Mouse (Mus musculus) hindbrain, embryonic 11.5 days (tissue): Measurements from ENCODE around the gene Rab36. TPM values are rescaled to one million over a fixed set of nuclear protein-coding genes. Genes with fewer than 3 reads are reported as not detected.

ENCODE experiments used
- ATAC-seq: fragments of 200-750 bp; cut with Nextera tagmentation; 2 replicates; pipeline ENCODE4 v1.8.0; 2017; ENCODE audit warnings: mild to moderate bottlenecking, moderate TSS enrichment, moderate library complexity; ENCODE audit not compliant: low FRiP score
- DNase-seq: peaks from one replicate; pipeline ENCODE4 v3.0.0-alpha.2; 2015; ENCODE audit warnings: low spot score
- H3K27ac ChIP-seq: fragments of 300-500 bp; sonication (generic); 2 replicates; pipeline ENCODE4 v1.5.1; 2014; ENCODE audit warnings: mild to moderate bottlenecking, low read depth, low read length
- H3K27me3 ChIP-seq: fragments of 300-500 bp; sonication (generic); 2 replicates; pipeline ENCODE4 v1.6.1; 2014; ENCODE audit warnings: mild to moderate bottlenecking, low read length, moderate library complexity, mixed read lengths; ENCODE audit not compliant: control insufficient read depth, insufficient read depth
- H3K36me3 ChIP-seq: fragments of 300-500 bp; sonication (generic); 2 replicates; pipeline ENCODE4 v1.6.1; 2014; ENCODE audit warnings: mild to moderate bottlenecking, low read length, moderate library complexity, mixed read lengths; ENCODE audit not compliant: control insufficient read depth, insufficient read depth
- H3K4me1 ChIP-seq: fragments of 300-500 bp; sonication (generic); replicated peaks from 2 replicates; pipeline ENCODE4 v1.6.1; 2014; ENCODE audit warnings: low read length, mixed read lengths; ENCODE audit not compliant: control insufficient read depth, insufficient read depth
- H3K4me2 ChIP-seq: fragments of 300-500 bp; sonication (generic); replicated peaks from 2 replicates; pipeline ENCODE4 v1.6.1; 2014; ENCODE audit warnings: mild to moderate bottlenecking, low read depth, low read length
- H3K4me3 ChIP-seq: fragments of 300-500 bp; sonication (generic); 2 replicates; pipeline ENCODE4 v1.5.1; 2014; ENCODE audit warnings: low read depth, low read length
- H3K9ac ChIP-seq: fragments of 300-500 bp; sonication (generic); 2 replicates; pipeline ENCODE4 v1.6.1; 2014; ENCODE audit warnings: low read depth, low read length
- H3K9me3 ChIP-seq: fragments of 300-500 bp; sonication (generic); 2 replicates; pipeline ENCODE4 v1.6.1; 2016; ENCODE audit warnings: low read length; ENCODE audit not compliant: control insufficient read depth
- WGBS: fragments of 180-500 bp; shearing (Covaris S2); extraction: QIAGEN DNeasy Blood & Tissue Kit; methylation state at CpG from one replicate; pipeline ENCODE4 v1.1.7; 2014; 5-methylcytosine and 5-hydroxymethylcytosine counted together
- polyA plus RNA-seq: library from polyadenylated mRNA; unstranded; fragments of >200 nt; fragmentation: Nextera tagmentation; extraction: Ambion mirVana; gene quantifications from 2 replicates; pipeline ENCODE4 v1.2.1, GENCODE M21; 2014

The Rab36 gene
- polyA plus RNA-seq, 1 experiment from 2014 or later: 6.8 TPM

DNA sequence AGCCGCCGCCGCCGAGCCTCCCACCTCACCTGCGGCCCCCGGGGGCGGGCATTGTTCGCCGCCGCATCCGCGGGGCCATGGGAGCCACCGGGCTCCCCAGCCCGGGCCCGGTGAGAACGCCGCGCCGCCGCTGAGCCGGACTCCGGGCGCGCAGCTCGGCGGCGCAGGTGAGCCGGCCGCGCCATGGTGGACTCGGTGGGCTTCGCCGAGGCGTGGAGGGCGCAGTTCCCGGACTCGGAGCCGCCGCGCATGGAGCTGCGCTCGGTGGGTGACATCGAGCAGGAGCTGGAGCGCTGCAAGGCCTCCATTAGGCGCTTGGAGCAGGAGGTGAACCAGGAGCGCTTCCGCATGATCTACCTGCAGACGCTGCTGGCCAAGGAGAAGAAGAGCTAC is 24.0 kb downstream of the Rab36 start:
- peaks cover 11% of the 10 kb centered on the region for H3K4me1 ChIP-seq
- H3K36me3 ChIP-seq: no peaks in the 10 kb centered on the region
- 0% methylated on average over 35 of the region's 48 CpGs for WGBS
- DNase-seq: peak; percentile 63
- peak overlapping the region; percentile 86 for H3K4me3 ChIP-seq
- peaks cover 4% of the 10 kb centered on the region; the same call in 1 of the 2 replicates for H3K27me3 ChIP-seq
- H3K27ac ChIP-seq: peak overlapping the region; percentile 82
- H3K9me3 ChIP-seq: no peaks in the 10 kb centered on the region
- peak; percentile 43 for ATAC-seq
- peak overlapping the region; percentile 89 for H3K9ac ChIP-seq
- peak overlapping the region; percentile 86 for H3K4me2 ChIP-seq

DNA sequence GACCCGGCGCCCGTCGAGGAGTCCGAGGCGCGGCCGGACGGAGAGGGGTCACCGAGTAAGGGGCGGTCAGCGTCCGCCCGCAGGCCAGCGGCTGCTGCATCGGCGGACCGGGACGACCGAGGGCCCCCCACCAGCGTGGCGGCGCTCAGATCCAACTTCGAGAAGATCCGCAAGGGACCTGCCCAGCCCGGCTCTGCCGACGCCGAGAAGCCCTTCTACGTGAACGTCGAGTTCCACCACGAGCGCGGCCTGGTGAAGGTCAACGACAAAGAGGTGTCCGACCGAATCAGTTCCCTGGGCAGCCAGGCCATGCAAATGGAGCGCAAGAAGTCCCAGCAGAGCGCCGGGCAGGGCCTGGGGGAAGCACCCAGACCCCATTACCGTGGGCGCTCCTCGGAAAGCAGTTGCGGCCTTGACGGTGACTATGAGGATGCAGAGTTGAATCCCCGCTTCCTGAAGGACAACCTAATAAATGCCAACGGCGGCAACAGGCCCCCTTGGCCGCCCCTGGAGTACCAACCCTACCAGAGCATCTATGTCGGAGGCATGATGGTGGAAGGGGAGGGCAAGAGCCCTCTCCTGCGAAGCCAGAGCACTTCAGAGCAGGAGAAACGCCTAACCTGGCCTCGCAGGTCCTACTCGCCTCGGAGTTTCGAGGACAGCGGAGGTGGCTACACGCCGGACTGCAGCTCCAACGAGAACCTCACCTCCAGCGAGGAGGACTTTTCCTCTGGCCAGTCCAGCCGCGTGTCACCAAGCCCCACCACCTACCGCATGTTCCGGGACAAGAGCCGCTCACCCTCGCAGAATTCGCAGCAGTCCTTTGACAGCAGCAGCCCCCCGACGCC is 24.7 kb downstream of the Rab36 start:
- DNase-seq (peak; percentile 56), ATAC-seq (no peak)
- Histone ChIP-seq H3K36me3 (no peaks in the 10 kb centered on the region), H3K4me1 (peaks cover 9% of the 10 kb centered on the region), H3K9me3 (no peaks in the 10 kb centered on the region), H3K4me3 (peak overlapping the region; percentile 86), H3K27ac (peak overlapping the region; percentile 82), H3K4me2 (peak overlapping the region; percentile 86), H3K9ac (peak overlapping the region; percentile 89), H3K27me3 (peaks cover 4% of the 10 kb centered on the region; the same call in 1 of the 2 replicates)
- under 1% methylated on average over 71 of the region's 71 CpGs for WGBS

DNA sequence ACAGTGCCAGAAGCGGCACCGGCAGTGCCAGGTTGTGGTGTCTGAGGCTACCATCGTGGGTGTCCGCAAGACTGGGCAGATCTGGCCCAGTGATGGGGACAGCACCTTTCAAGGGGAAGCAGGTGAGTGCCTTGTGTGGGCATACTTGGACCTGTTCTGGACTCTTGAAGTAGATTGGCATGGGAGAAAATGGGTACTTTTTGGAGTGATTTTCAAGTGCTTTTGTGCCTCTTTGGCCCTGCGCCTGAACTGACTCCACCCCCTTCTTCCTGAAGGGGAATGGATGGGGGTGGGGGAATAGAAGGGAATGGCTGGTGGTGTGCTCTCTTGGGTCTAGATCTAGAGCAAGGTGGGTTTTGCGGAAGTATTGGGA is 25.3 kb downstream of the Rab36 start:
- Histone ChIP-seq H3K4me1 (peaks cover 9% of the 10 kb centered on the region), H3K4me3 (peak overlapping the region; percentile 86), H3K9ac (peak overlapping the region; percentile 89; the same call in 1 of the 2 replicates), H3K36me3 (no peaks in the 10 kb centered on the region), H3K27me3 (peaks cover 4% of the 10 kb centered on the region; the same call in 1 of the 2 replicates), H3K9me3 (no peaks in the 10 kb centered on the region), H3K4me2 (peak overlapping the region; percentile 86), H3K27ac (no peak overlapping the region)
- WGBS: 13% methylated on average over 6 of the region's 6 CpGs
- no peak for ATAC-seq
- DNase-seq: peak; percentile 24

DNA sequence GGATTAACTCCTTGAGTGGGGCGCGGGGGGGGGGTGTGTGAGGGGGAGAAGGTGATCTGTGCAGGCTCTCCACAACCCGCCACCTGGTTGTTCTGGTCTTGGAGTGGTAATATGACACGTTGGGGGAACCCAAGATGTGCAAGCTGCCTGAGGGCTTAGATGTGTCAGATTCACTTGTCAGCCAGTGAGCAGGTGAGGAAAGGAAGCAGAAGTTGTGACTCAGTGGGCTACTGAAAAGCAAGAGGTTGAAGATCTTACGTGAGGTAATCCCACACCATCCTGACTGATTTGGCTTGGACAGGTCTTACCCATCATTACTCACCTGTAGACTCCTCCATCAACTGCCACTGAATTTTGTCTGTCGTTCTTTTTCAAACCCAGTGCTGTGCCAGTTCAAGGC is 25.8 kb downstream of the Rab36 start:
- WGBS: 42% methylated on average over 6 of the region's 6 CpGs
- ATAC-seq (no peak), DNase-seq (no peak)
- no peaks in the 10 kb centered on the region for H3K9me3 ChIP-seq
- no peak overlapping the region for H3K27ac ChIP-seq
- H3K4me2 ChIP-seq: peak overlapping the region; percentile 86
- peaks cover 4% of the 10 kb centered on the region; the same call in 1 of the 2 replicates for H3K27me3 ChIP-seq
- H3K4me3 ChIP-seq: peak overlapping the region; percentile 86
- H3K9ac ChIP-seq: no peak overlapping the region
- H3K36me3 ChIP-seq: no peaks in the 10 kb centered on the region
- peaks cover 9% of the 10 kb centered on the region for H3K4me1 ChIP-seq

DNA sequence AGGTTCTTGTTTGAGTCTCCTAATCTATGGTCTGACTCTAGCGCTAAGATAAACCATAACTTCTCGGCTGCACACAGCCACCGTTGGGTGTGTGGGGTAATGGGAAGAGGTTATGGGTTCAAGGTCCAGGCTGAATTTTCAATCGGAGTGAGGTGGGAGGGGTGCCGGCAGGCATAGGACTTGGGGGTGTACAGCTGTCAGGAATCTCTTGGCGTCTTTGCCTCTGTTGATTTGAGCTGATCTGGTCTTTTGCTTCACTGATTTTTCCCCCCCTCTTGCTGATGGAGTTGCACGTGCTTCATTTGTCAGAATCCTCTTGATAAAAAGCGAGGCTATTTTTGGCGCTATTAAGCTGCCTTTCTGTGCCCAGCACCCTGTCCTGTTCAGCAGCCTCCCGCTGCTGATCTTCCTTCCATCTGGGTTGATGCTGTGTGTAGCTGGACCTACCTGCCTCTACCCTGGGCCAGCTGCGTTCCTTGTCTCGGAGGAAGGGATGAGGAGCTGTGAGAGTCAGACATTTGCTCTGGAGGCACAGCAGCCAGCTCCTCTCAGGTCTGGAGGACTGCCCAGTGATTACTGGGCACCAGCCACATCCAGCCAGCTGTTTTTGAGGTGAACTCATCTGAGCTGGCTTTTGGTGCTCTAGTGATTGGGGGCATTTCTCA is 26.6 kb downstream of the Rab36 start:
- no peak overlapping the region for H3K27ac ChIP-seq
- DNase-seq (no peak), ATAC-seq (no peak)
- peak overlapping the region; percentile 16 for H3K4me3 ChIP-seq
- peaks cover 9% of the 10 kb centered on the region for H3K4me1 ChIP-seq
- H3K27me3 ChIP-seq: peaks cover 4% of the 10 kb centered on the region; the same call in 1 of the 2 replicates
- no peaks in the 10 kb centered on the region for H3K36me3 ChIP-seq
- WGBS: 74% methylated on average over 12 of the region's 12 CpGs
- peak overlapping the region; percentile 33 for H3K4me2 ChIP-seq
- H3K9me3 ChIP-seq: no peaks in the 10 kb centered on the region
- H3K9ac ChIP-seq: no peak overlapping the region

DNA sequence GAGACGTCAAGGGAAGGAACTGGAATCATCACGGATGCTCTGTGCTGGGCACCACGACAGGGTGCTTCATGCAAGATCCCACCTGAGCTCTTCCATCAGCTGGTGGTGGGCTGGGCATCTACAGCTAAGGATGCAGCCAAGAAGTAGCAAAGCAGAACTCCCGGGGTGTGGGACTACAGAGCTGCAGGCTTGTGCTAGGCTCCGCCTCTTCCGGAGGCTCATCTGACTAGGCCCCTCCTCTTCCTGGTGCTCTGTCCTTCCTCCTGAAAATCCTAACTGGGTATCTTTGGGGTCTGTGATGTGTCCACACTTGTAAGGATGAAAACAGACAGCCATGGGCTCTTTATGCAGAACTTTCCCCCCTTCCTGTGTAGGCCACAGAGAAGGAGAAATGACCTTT is 28.8 kb downstream of the Rab36 start:
- no peak overlapping the region for H3K4me3 ChIP-seq
- H3K27me3 ChIP-seq: peaks cover 4% of the 10 kb centered on the region; the same call in 1 of the 2 replicates
- H3K9me3 ChIP-seq: no peaks in the 10 kb centered on the region
- H3K27ac ChIP-seq: no peak overlapping the region
- no peak overlapping the region for H3K9ac ChIP-seq
- no peaks in the 10 kb centered on the region for H3K36me3 ChIP-seq
- DNase-seq (no peak), ATAC-seq (no peak)
- H3K4me1 ChIP-seq: peaks cover 7% of the 10 kb centered on the region
- H3K4me2 ChIP-seq: no peak overlapping the region
- 80% methylated on average over 6 of the region's 6 CpGs for WGBS

DNA sequence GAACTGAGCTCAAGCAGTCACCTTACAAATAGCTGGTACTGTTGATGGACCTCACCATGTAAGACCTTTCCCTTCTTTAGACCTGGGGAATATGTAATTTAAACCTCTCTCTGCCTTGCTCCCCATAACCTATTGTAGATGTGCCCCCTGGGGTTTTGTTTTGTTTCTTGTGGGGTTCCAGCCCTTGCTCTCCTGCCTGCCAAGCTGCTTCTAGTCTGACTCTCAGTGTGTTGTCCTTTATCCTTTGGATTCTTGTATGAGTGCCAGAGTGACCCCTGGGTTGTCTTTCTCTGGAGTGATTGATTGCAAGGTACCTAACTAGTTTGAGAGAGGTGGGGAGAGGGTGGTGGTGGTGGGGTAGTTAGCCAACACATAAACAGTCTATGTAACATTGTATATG is 30.6 kb downstream of the Rab36 start:
- no peak overlapping the region for H3K27ac ChIP-seq
- H3K4me3 ChIP-seq: no peak overlapping the region
- H3K9me3 ChIP-seq: no peaks in the 10 kb centered on the region
- H3K36me3 ChIP-seq: no peaks in the 10 kb centered on the region
- no peak overlapping the region for H3K9ac ChIP-seq
- H3K4me2 ChIP-seq: no peak overlapping the region
- no peaks in the 10 kb centered on the region for H3K27me3 ChIP-seq
- DNase-seq (no peak), ATAC-seq (no peak)
- H3K4me1 ChIP-seq: peaks cover 7% of the 10 kb centered on the region

DNA sequence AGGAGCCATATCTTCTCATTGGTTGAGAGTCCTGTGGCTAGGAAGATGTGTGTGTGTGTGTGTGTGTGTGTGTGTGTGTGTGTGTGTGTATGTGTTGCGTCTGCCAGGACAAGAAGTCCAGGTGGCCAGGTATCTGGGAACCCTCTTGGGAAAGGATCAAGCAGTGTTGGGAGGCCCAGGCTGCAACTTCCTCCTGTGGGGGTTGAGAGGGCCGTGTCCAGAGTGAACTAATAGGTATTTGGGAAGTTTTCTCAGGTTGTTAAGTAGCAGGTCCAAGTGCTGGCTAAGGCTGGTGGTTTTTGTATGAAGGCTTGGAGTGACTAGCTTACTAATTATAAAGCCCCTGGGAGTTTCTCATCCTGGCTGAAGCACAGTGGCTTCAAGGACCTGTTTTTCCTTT is 31.2 kb downstream of the Rab36 start:
- Histone ChIP-seq H3K9ac (no peak overlapping the region), H3K27me3 (no peaks in the 10 kb centered on the region), H3K36me3 (no peaks in the 10 kb centered on the region), H3K4me3 (no peak overlapping the region), H3K4me1 (peaks cover 3% of the 10 kb centered on the region; the same call in 1 of the 2 replicates), H3K9me3 (no peaks in the 10 kb centered on the region), H3K4me2 (no peak overlapping the region), H3K27ac (no peak overlapping the region)
- ATAC-seq (no peak), DNase-seq (no peak)
- WGBS: 71% methylated on average over 2 of the region's 2 CpGs
